Mouse (Mus musculus) heart, postnatal 0 days (tissue): ENCODE results near the gene Abracl. TPM values are rescaled to one million over a fixed set of nuclear protein-coding genes. Genes with fewer than 3 reads are reported as not detected.

Experiments used
- ATAC-seq: fragments of 200-750 bp; cut with Nextera tagmentation; 2 replicates; pipeline ENCODE4 v1.8.0; 2017; ENCODE audit warnings: low read depth, moderate number of reproducible peaks, moderate library complexity; ENCODE audit not compliant: insufficient read depth
- DNase-seq: peaks from one replicate; pipeline ENCODE4 v3.0.0-alpha.2; 2016; ENCODE audit warnings: low spot score
- H3K27ac ChIP-seq: fragments of 300-500 bp; sonication (generic); 2 replicates; pipeline ENCODE4 v1.5.1; 2014; ENCODE audit warnings: low read depth, mild to moderate bottlenecking
- H3K27me3 ChIP-seq: fragments of 300-500 bp; sonication (generic); 2 replicates; pipeline ENCODE4 v1.6.1; 2014; ENCODE audit warnings: low read length, mixed read lengths; ENCODE audit not compliant: control insufficient read depth, insufficient read depth
- H3K36me3 ChIP-seq: fragments of 300-500 bp; sonication (generic); replicated peaks from 2 replicates; pipeline ENCODE4 v1.6.1; 2014; ENCODE audit warnings: low read length, mixed read lengths; ENCODE audit not compliant: control insufficient read depth, insufficient read depth
- H3K4me1 ChIP-seq: fragments of 300-500 bp; sonication (generic); 2 replicates; pipeline ENCODE4 v1.6.1; 2014; ENCODE audit warnings: antibody characterized with exemption; ENCODE audit not compliant: control insufficient read depth, insufficient read depth
- H3K4me2 ChIP-seq: fragments of 300-500 bp; sonication (generic); 2 replicates; pipeline ENCODE4 v1.6.1; 2014; ENCODE audit warnings: low read depth, mild to moderate bottlenecking, low read length, moderate library complexity
- H3K4me3 ChIP-seq: fragments of 300-500 bp; sonication (generic); 2 replicates; pipeline ENCODE4 v1.5.1; 2014; ENCODE audit warnings: low read depth, low read length
- H3K9ac ChIP-seq: fragments of 300-500 bp; sonication (generic); replicated peaks from 2 replicates; pipeline ENCODE4 v1.6.1; 2014; ENCODE audit warnings: low read depth, low read length, mixed read lengths
- H3K9me3 ChIP-seq: fragments of 300-500 bp; sonication (generic); replicated peaks from 2 replicates; pipeline ENCODE4 v1.6.1; 2016; ENCODE audit warnings: low read length; ENCODE audit not compliant: control insufficient read depth
- CTCF ChIP-seq: IDR thresholded peaks from 2 replicates; pipeline ENCODE4 v1.5.1; 2016; ENCODE audit warnings: antibody characterized with exemption, control low read depth, low read depth
- EP300 ChIP-seq: IDR thresholded peaks from 2 replicates; pipeline ENCODE4 v1.6.1; 2016; ENCODE audit warnings: antibody characterized with exemption, low read depth
- WGBS: fragments of 180-500 bp; shearing (Covaris S2); extraction: QIAGEN DNeasy Blood & Tissue Kit; methylation state at CpG from one replicate; pipeline ENCODE4 v1.1.7; 2014; 5-methylcytosine and 5-hydroxymethylcytosine counted together
- polyA plus RNA-seq: library from polyadenylated mRNA; unstranded; fragments of >200 nt; fragmentation: Nextera tagmentation; extraction: Ambion mirVana; gene quantifications from 2 replicates; pipeline ENCODE4 v1.2.1, GENCODE M21; 2015
- total RNA-seq: library from RNA; depleted of rRNA; stranded (reverse); fragments of >200 nt; gene quantifications from 2 replicates; pipeline ENCODE4 v1.2.3, GENCODE M21; 2014; ENCODE audit warnings: low replicate concordance

Abracl gene
- total and polyA plus RNA-seq, 2 experiments from 2014 or later, result 84.3 to 288 TPM

GRCm38 (mm10) chr10:18068880-18069279, 45.8 kb upstream of the Abracl start:
- peaks cover 61% of the 10 kb centered on the region for H3K4me1 ChIP-seq
- WGBS, result 65% methylated on average over 2 of the region's 2 CpGs
- no peak overlapping the region for H3K4me3 ChIP-seq

GRCm38 (mm10) chr10:18067761-18068446, 44.8 kb upstream of the Abracl start:
- Histone ChIP-seq H3K9ac (0 out of 2 replicates have a peak overlapping the region, but pooled peaks have one; percentile 36), H3K4me2 (no peak overlapping the region; the same call in 1 of the 2 replicates), H3K36me3 (no peaks in the 10 kb centered on the region), H3K4me1 (peaks cover 56% of the 10 kb centered on the region), H3K9me3 (no peaks in the 10 kb centered on the region), H3K4me3 (no peak overlapping the region), H3K27ac (peak overlapping the region; percentile 56), H3K27me3 (no peaks in the 10 kb centered on the region)
- ATAC-seq (no peak), DNase-seq (no peak)
- WGBS, result 34% methylated on average over 10 of the region's 10 CpGs
- TF ChIP-seq CTCF, result no peak
- no peak for TF ChIP-seq EP300

More at GRCm38 (mm10) chr10:18068880-18069279, 45.8 kb upstream of the Abracl start:
- no peaks in the 10 kb centered on the region for H3K36me3 ChIP-seq
- H3K27ac ChIP-seq, result no peak overlapping the region
- DNase-seq, result no peak
- no peaks in the 10 kb centered on the region for H3K9me3 ChIP-seq
- ATAC-seq, result no peak
- H3K27me3 ChIP-seq, result no peaks in the 10 kb centered on the region
- H3K9ac ChIP-seq, result no peak overlapping the region
- TF ChIP-seq CTCF, result no peak
- TF ChIP-seq EP300, result no peak
- no peak overlapping the region for H3K4me2 ChIP-seq

GRCm38 (mm10) chr10:18066031-18066439, 42.9 kb upstream of the Abracl start:
- H3K36me3 ChIP-seq, result no peaks in the 10 kb centered on the region
- H3K4me2 ChIP-seq, result no peak overlapping the region
- no peak overlapping the region for H3K9ac ChIP-seq
- peaks cover 51% of the 10 kb centered on the region for H3K4me1 ChIP-seq
- no peak overlapping the region for H3K27ac ChIP-seq
- H3K27me3 ChIP-seq, result no peaks in the 10 kb centered on the region
- no peaks in the 10 kb centered on the region for H3K9me3 ChIP-seq
- ATAC-seq, result no peak
- no peak overlapping the region for H3K4me3 ChIP-seq
- no peak for TF ChIP-seq CTCF
- TF ChIP-seq EP300, result no peak
- DNase-seq, result no peak
- 81% methylated on average over 10 of the region's 10 CpGs for WGBS

GRCm38 (mm10) chr10:18064606-18065228, 41.6 kb upstream of the Abracl start:
- DNase-seq (no peak), ATAC-seq (no peak)
- Histone ChIP-seq H3K4me2 (no peak overlapping the region), H3K9me3 (no peaks in the 10 kb centered on the region), H3K4me1 (peaks cover 37% of the 10 kb centered on the region), H3K27me3 (no peaks in the 10 kb centered on the region), H3K9ac (no peak overlapping the region), H3K27ac (no peak overlapping the region), H3K4me3 (no peak overlapping the region), H3K36me3 (no peaks in the 10 kb centered on the region)
- TF ChIP-seq EP300 (no peak), CTCF (no peak)
- WGBS, result 90% methylated on average over 7 of the region's 7 CpGs

- Histone ChIP-seq H3K36me3 (no peaks in the 10 kb centered on the region), H3K27me3 (no peaks in the 10 kb centered on the region), H3K9ac (no peak overlapping the region), H3K9me3 (no peaks in the 10 kb centered on the region), H3K4me2 (no peak overlapping the region), H3K4me3 (no peak overlapping the region), H3K4me1 (peaks cover 21% of the 10 kb centered on the region), H3K27ac (no peak overlapping the region)
- 69% methylated on average over 4 of the region's 4 CpGs for WGBS
- ATAC-seq (no peak), DNase-seq (no peak)
- TF ChIP-seq CTCF (no peak), EP300 (no peak)
Measured at GRCm38 (mm10) chr10:18061533-18061932, 38.4 kb upstream of the Abracl start.
